25 mouse cellular contexts compared by ENCODE assay signal in genomic region chr7:127341356-127341755, GRCm38 (mm10). TPM values are rescaled to one million over a fixed set of nuclear protein-coding genes. Genes with fewer than 3 reads are reported as not detected.
A peak's percentile ranks its signal among the peaks of the same experiment; 100 is the strongest.
DNase-seq lines count a peak whose midpoint lies in the region; ATAC-seq and TF ChIP-seq lines count a peak whose summit lies in the region.
"Had no signal": no experiment of that assay in that cellular context is flagged by ENCODE, and none has a peak within 500 bp of the region (broad histone marks: within the 10 kb centered on the region; RNA-seq: fewer than 3 reads in every experiment).

No protein-coding gene starts in this region.

- no peak for ATAC-seq in liver, postnatal 0 days
- no peak for ATAC-seq in kidney, embryonic 15.5 days (replicated peaks; ENCODE audit: low FRiP score)
- ATAC-seq: activated CD4-positive, CD25-positive, alpha-beta regulatory T cell, adult 4 months; forebrain, embryonic 16.5 days had no signal

- no peak for TF ChIP-seq EP300 in liver, postnatal 0 days (IDR thresholded peaks at IDR 0.05; ENCODE audit: low read depth)

- 19% methylated on average over 8 of the region's 8 CpGs for WGBS in liver, adult 2 months
- WGBS in liver, postnatal 0 days (ENCODE audit: insufficient replicate concordance), result 86% methylated on average over 8 of the region's 8 CpGs
- 81% methylated on average over 8 of the region's 8 CpGs for WGBS in kidney, embryonic 15.5 days

- no peak overlapping the region for H3K9ac ChIP-seq in liver, adult 2 months (ENCODE audit: low read depth, low read length)
- H3K9ac ChIP-seq in liver, postnatal 0 days (replicated peaks), result no peak overlapping the region
- H3K9ac ChIP-seq in kidney, embryonic 15.5 days, result no peak overlapping the region
- H3K9ac ChIP-seq: embryonic facial prominence, embryonic 12.5 days; limb, embryonic 15.5 days; liver, embryonic 14.5 days; lung, embryonic 14.5 days; stomach, embryonic 15.5 days had no signal

- peak; percentile 8 for DNase-seq in cerebellum, adult 9-10 months
- DNase-seq in cerebellum, postnatal 14 days, result no peak
- DNase-seq in liver, adult 2 months (ENCODE audit: extremely low read depth, low read depth, low spot score), result peak; percentile 89
- no peak for DNase-seq in liver, postnatal 0 days
- peak; percentile 67 to 90 for DNase-seq in kidney, postnatal 25 days
- no peak for DNase-seq in c-Kit-positive CD71-positive TER-119-positive erythroid progenitor cells, embryonic 14.5 days (ENCODE audit: low spot score)
- no peak for DNase-seq in frontal cortex, postnatal 25 days (ENCODE audit: low spot score in 2 of 2)
- DNase-seq: adrenal gland, adult 2 months; adrenal gland, postnatal 36 days; cerebellum, adult 2 months; embryo, embryonic 11 days; heart, postnatal 14 days; layer of hippocampus, postnatal 36 days; left cerebral cortex, postnatal 4 days; lung, embryonic 14.5 days; retina, postnatal 1 day; right cerebral cortex, postnatal 14 days had no signal

- TF ChIP-seq CTCF in liver, adult 2 months (IDR thresholded peaks at IDR 0.05; ENCODE audit: low read depth, low read length), result no peak
- no peak for TF ChIP-seq CTCF in liver, postnatal 0 days (IDR thresholded peaks at IDR 0.05; ENCODE audit: low read depth)

- no peak overlapping the region for H3K4me2 ChIP-seq in liver, postnatal 0 days (ENCODE audit: low read depth, low read length)
- no peak overlapping the region for H3K4me2 ChIP-seq in kidney, embryonic 15.5 days
- H3K4me2 ChIP-seq: embryonic facial prominence, embryonic 12.5 days; limb, embryonic 15.5 days; lung, embryonic 14.5 days; stomach, embryonic 15.5 days had no signal

- H3K27me3 ChIP-seq in liver, adult 2 months (ENCODE audit: control insufficient read depth, insufficient read depth, low read length), result no peaks in the 10 kb centered on the region
- H3K27me3 ChIP-seq in liver, postnatal 0 days (ENCODE audit: insufficient read depth, low read length), result no peaks in the 10 kb centered on the region
- H3K27me3 ChIP-seq in kidney, embryonic 15.5 days, result no peaks in the 10 kb centered on the region
- H3K27me3 ChIP-seq: CH12.LX; embryonic facial prominence, embryonic 12.5 days; limb, embryonic 15.5 days; stomach, embryonic 15.5 days had no signal

- no peaks in the 10 kb centered on the region for H3K9me3 ChIP-seq in liver, postnatal 0 days (ENCODE audit: low read length)
- H3K9me3 ChIP-seq in kidney, embryonic 15.5 days (replicated peaks), result no peaks in the 10 kb centered on the region
- H3K9me3 ChIP-seq: embryonic facial prominence, embryonic 12.5 days; limb, embryonic 15.5 days; stomach, embryonic 15.5 days had no signal

- no peak for TF ChIP-seq POLR2A in liver, adult 2 months (IDR thresholded peaks at IDR 0.05; ENCODE audit: extremely low read depth, insufficient read depth, low read length)

- peaks cover 13% of the 10 kb centered on the region; the same call in 1 of the 2 replicates for H3K79me2 ChIP-seq in liver, adult 2 months (ENCODE audit: control insufficient read depth, insufficient read depth, low read length)

- no peaks in the 10 kb centered on the region for H3K36me3 ChIP-seq in liver, adult 2 months (ENCODE audit: control insufficient read depth, insufficient read depth, low read length)
- no peaks in the 10 kb centered on the region for H3K36me3 ChIP-seq in liver, postnatal 0 days (replicated peaks; ENCODE audit: insufficient read depth, low read length)
- H3K36me3 ChIP-seq in kidney, embryonic 15.5 days, result peaks cover 31% of the 10 kb centered on the region

- peak overlapping the region; percentile 3; the same call in 1 of the 2 replicates for H3K27ac ChIP-seq in liver, adult 2 months (replicated peaks; ENCODE audit: insufficient read depth, low read depth, low read length)
- H3K27ac ChIP-seq in liver, postnatal 0 days (ENCODE audit: low read depth), result no peak overlapping the region
- peak overlapping the region; percentile 58 for H3K27ac ChIP-seq in kidney, embryonic 15.5 days
- H3K27ac ChIP-seq: embryonic facial prominence, embryonic 12.5 days; limb, embryonic 15.5 days; liver, embryonic 14.5 days; stomach, embryonic 15.5 days had no signal

- H3K4me1 ChIP-seq in liver, adult 2 months (ENCODE audit: control insufficient read depth, insufficient read depth, low read length), result peaks cover 11% of the 10 kb centered on the region
- H3K4me1 ChIP-seq in liver, postnatal 0 days (ENCODE audit: insufficient read depth), result peaks cover 7% of the 10 kb centered on the region; the same call in 1 of the 2 replicates
- peaks cover 31% of the 10 kb centered on the region for H3K4me1 ChIP-seq in kidney, embryonic 15.5 days

- no peak overlapping the region for H3K4me3 ChIP-seq in liver, adult 2 months (ENCODE audit: insufficient read depth, low read depth, low read length)
- no peak overlapping the region for H3K4me3 ChIP-seq in liver, postnatal 0 days (ENCODE audit: low read depth, low read length)
- no peak overlapping the region for H3K4me3 ChIP-seq in kidney, embryonic 15.5 days (replicated peaks)
- H3K4me3 ChIP-seq: embryonic facial prominence, embryonic 12.5 days; limb, embryonic 15.5 days; stomach, embryonic 15.5 days had no signal

RNA-seq across cellular contexts. Expression of gene Zfp768, which starts 4.0 kb away (rescaled TPM):
- total RNA-seq in liver, adult 2 months (2014; rRNA removed), result 7.7 and 9.5 TPM in 2 replicates
- polyA plus RNA-seq in liver, adult 2 months (2012; rRNA removed), result 21.2 and 28.0 TPM in 2 replicates
- polyA plus RNA-seq in liver, postnatal 0 days (2015; fragmentation: Nextera tagmentation; extraction: Ambion mirVana), result 4.8 and 6.4 TPM in 2 replicates
- 21.5 and 25.1 TPM in 2 replicates for polyA plus RNA-seq in kidney, embryonic 15.5 days (2015; fragmentation: Nextera tagmentation; extraction: Ambion mirVana)

RNA-seq across cellular contexts. Expression of gene Zfp747, which starts 34.5 kb away (rescaled TPM):
- 3.6 and 3.7 TPM in 2 replicates for total RNA-seq in liver, adult 2 months (2014; rRNA removed)
- polyA plus RNA-seq in liver, adult 2 months (2012; rRNA removed), result 3.0 and 4.0 TPM in 2 replicates
- 1.5 TPM in 2 replicates for polyA plus RNA-seq in liver, postnatal 0 days (2015; fragmentation: Nextera tagmentation; extraction: Ambion mirVana)
- 8.3 and 10.7 TPM in 2 replicates for polyA plus RNA-seq in kidney, embryonic 15.5 days (2015; fragmentation: Nextera tagmentation; extraction: Ambion mirVana)

RNA-seq across cellular contexts. Expression of gene Itgal, which starts 45.3 kb away (rescaled TPM):
- 4.3 and 5.2 TPM in 2 replicates for total RNA-seq in liver, adult 2 months (2014; rRNA removed)
- 3.9 and 6.8 TPM in 2 replicates for polyA plus RNA-seq in liver, adult 2 months (2012; rRNA removed)
- polyA plus RNA-seq in liver, postnatal 0 days (2015; fragmentation: Nextera tagmentation; extraction: Ambion mirVana), result 5.9 and 6.8 TPM in 2 replicates
- polyA plus RNA-seq in kidney, embryonic 15.5 days (2015; fragmentation: Nextera tagmentation; extraction: Ambion mirVana), result 0.82 and 1.2 TPM in 2 replicates

RNA-seq across cellular contexts. Expression of gene 9130019O22Rik, which starts 45.6 kb away (rescaled TPM):
- 2.0 and 2.3 TPM in 2 replicates for total RNA-seq in liver, adult 2 months (2014; rRNA removed)
- 1.6 and 2.0 TPM in 2 replicates for polyA plus RNA-seq in liver, adult 2 months (2012; rRNA removed)
- 0.89 and 1.2 TPM in 2 replicates for polyA plus RNA-seq in liver, postnatal 0 days (2015; fragmentation: Nextera tagmentation; extraction: Ambion mirVana)
- polyA plus RNA-seq in kidney, embryonic 15.5 days (2015; fragmentation: Nextera tagmentation; extraction: Ambion mirVana), result 5.7 and 6.3 TPM in 2 replicates

RNA-seq across cellular contexts. Expression of gene E430018J23Rik, which starts 52.1 kb away (rescaled TPM):
- total RNA-seq in liver, adult 2 months (2014; rRNA removed), result 4.9 and 5.8 TPM in 2 replicates
- 5.4 and 7.7 TPM in 2 replicates for polyA plus RNA-seq in liver, adult 2 months (2012; rRNA removed)
- polyA plus RNA-seq in liver, postnatal 0 days (2015; fragmentation: Nextera tagmentation; extraction: Ambion mirVana), result 1.9 and 2.6 TPM in 2 replicates
- 7.1 and 8.0 TPM in 2 replicates for polyA plus RNA-seq in kidney, embryonic 15.5 days (2015; fragmentation: Nextera tagmentation; extraction: Ambion mirVana)

Comparison
In these comparisons a context has a peak if more than half of its experiments do, and no peak if none do; other contexts are left out.
1. DNase-seq: peak in cerebellum, adult 9-10 months (single experiment), liver, adult 2 months (single experiment) and kidney, postnatal 25 days (2 of 2); none in cerebellum, postnatal 14 days (0 of 2), liver, postnatal 0 days (single experiment), c-Kit-positive CD71-positive TER-119-positive erythroid progenitor cells, embryonic 14.5 days (single experiment) and frontal cortex, postnatal 25 days (0 of 2).